8 mouse cellular contexts compared by ENCODE assay signal in the genomic region with DNA sequence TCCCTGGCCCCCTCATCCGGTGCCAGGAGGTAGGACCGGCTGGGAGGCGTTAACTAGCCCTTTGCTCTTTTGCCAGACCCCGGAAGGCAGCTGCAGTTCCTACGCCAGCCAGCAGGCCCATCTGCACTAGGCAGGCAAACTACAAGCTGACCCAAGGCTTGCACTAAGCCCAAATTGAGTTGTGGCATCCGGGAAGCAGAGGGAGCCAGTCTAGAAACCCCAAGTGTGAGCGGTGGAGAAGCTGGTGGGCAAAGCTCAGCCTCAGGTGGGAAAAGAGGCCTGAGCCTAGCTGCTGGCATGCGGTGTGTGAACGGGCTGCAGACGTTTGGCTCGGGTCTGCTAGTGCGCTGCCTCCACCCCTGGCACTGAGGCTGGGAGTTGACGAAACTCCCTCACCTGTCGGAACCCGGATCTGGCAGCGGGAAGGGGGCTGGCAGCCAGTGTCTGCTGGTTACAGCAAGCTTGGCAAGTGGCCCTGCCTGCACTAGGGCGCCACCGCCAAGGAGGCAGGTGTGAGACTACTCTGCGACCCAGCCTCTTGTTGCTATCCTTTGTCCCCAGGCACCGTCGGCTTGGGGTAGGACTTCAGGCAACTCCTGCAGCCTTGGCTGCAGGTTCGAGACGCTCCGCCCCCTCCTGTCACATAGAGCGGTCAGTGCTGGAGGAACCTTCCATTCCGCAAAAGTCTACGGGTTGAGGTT. TPM values are rescaled to one million over a fixed set of nuclear protein-coding genes. Genes with fewer than 3 reads are reported as not detected.
DNase-seq lines count a peak whose midpoint lies in the region; ATAC-seq and TF ChIP-seq lines count a peak whose summit lies in the region.

A gene (plus strand): TSS at position 232 of the 701 bp plus-strand sequence.

- peaks cover 18% of the 10 kb centered on the region for H3K27me3 ChIP-seq in forebrain, postnatal 0 days (ENCODE audit: insufficient read depth, low read length)
- H3K27me3 ChIP-seq in hindbrain, embryonic 11.5 days (ENCODE audit: control insufficient read depth, insufficient read depth, low read length): peaks cover 32% of the 10 kb centered on the region
- H3K27me3 ChIP-seq in megakaryocyte, embryonic 14.5 days (replicated peaks): peaks cover 59% of the 10 kb centered on the region

- no peak within 1 kb of the TSS for H3K27ac ChIP-seq in forebrain, postnatal 0 days (ENCODE audit: low read depth, low read length)
- H3K27ac ChIP-seq in hindbrain, embryonic 11.5 days (ENCODE audit: low read depth, low read length): no peak within 1 kb of the TSS

- H3K36me3 ChIP-seq in forebrain, postnatal 0 days (ENCODE audit: insufficient read depth): no peaks in the 10 kb centered on the region
- no peaks in the 10 kb centered on the region for H3K36me3 ChIP-seq in hindbrain, embryonic 11.5 days (ENCODE audit: control insufficient read depth, insufficient read depth, low read length)
- no peaks in the 10 kb centered on the region for H3K36me3 ChIP-seq in megakaryocyte, embryonic 14.5 days (replicated peaks; ENCODE audit: low read length)

- no peaks in the 10 kb centered on the region for H3K9me3 ChIP-seq in forebrain, postnatal 0 days (ENCODE audit: low read length)
- no peaks in the 10 kb centered on the region for H3K9me3 ChIP-seq in hindbrain, embryonic 11.5 days (ENCODE audit: control insufficient read depth, low read length)
- H3K9me3 ChIP-seq in megakaryocyte, embryonic 14.5 days: no peaks in the 10 kb centered on the region

- WGBS in forebrain, postnatal 0 days: 1% methylated on average over 27 of the region's 27 CpGs
- WGBS in hindbrain, embryonic 11.5 days: 1% methylated on average over 27 of the region's 27 CpGs

- TF ChIP-seq CTCF in forebrain, postnatal 0 days (IDR thresholded peaks at IDR 0.05; ENCODE audit: low read depth): peak; percentile 70

- H3K4me3 ChIP-seq in forebrain, postnatal 0 days (ENCODE audit: low read depth, low read length): peak within 1 kb of the TSS; percentile 37
- H3K4me3 ChIP-seq in hindbrain, embryonic 11.5 days (ENCODE audit: low read depth, low read length): peak within 1 kb of the TSS; percentile 30
- peak within 1 kb of the TSS; percentile 89 for H3K4me3 ChIP-seq in megakaryocyte, embryonic 14.5 days (replicated peaks)

- 0 out of 2 replicates have a peak, but pooled peaks cover 8% of the 10 kb centered on the region for H3K4me1 ChIP-seq in forebrain, postnatal 0 days (ENCODE audit: insufficient read depth)
- H3K4me1 ChIP-seq in hindbrain, embryonic 11.5 days (replicated peaks; ENCODE audit: control insufficient read depth, insufficient read depth, low read length): peaks cover 11% of the 10 kb centered on the region; the same call in 1 of the 2 replicates
- H3K4me1 ChIP-seq in megakaryocyte, embryonic 14.5 days: peaks cover 31% of the 10 kb centered on the region

- peak; percentile 70 for ATAC-seq in forebrain, postnatal 0 days
- peak; percentile 50 for ATAC-seq in hindbrain, embryonic 11.5 days (ENCODE audit: low FRiP score)

- peak within 1 kb of the TSS; percentile 25; the same call in 1 of the 2 replicates for H3K9ac ChIP-seq in forebrain, postnatal 0 days
- peak within 1 kb of the TSS; percentile 12; the same call in 1 of the 2 replicates for H3K9ac ChIP-seq in hindbrain, embryonic 11.5 days (ENCODE audit: low read depth, low read length)

- peak within 1 kb of the TSS; percentile 69 for H3K4me2 ChIP-seq in forebrain, postnatal 0 days (ENCODE audit: low read depth)
- H3K4me2 ChIP-seq in hindbrain, embryonic 11.5 days (replicated peaks; ENCODE audit: low read depth, low read length): peak within 1 kb of the TSS; percentile 63

- peak; percentile 64 for DNase-seq in WW6 (ENCODE audit: low read depth, low spot score)
- DNase-seq in cerebellum, adult 9-10 months: peak; percentile 21
- peak; percentile 54 for DNase-seq in forebrain, postnatal 0 days
- peak; percentile 79 for DNase-seq in hindbrain, embryonic 11.5 days (ENCODE audit: low spot score)
- DNase-seq in layer of hippocampus, postnatal 14 days (ENCODE audit: low spot score in 2 of 2): peak; percentile 20 to 37
- peak; percentile 53 to 62 for DNase-seq in right cerebral cortex, postnatal 10 days (ENCODE audit: low spot score in 2 of 2)
- peak; percentile 53 to 55 for DNase-seq in urinary bladder, postnatal 36 days (ENCODE audit: low spot score in 2 of 2)

RNA-seq across cellular contexts. Expression of the gene that starts here (rescaled TPM):
- 0.46 and 0.62 TPM in 2 replicates for total RNA-seq in forebrain, postnatal 0 days (2014; rRNA removed)
- polyA plus RNA-seq in forebrain, postnatal 0 days (2015; fragmentation: Nextera tagmentation; extraction: Ambion mirVana): 0.42 and 0.56 TPM in 2 replicates
- 0.28 and 1.2 TPM in 2 replicates for polyA plus RNA-seq in hindbrain, embryonic 11.5 days (2014; fragmentation: Nextera tagmentation; extraction: Ambion mirVana)
- 1 to 10 TPM; 1.1 to 1.7 TPM for total RNA-seq in layer of hippocampus, postnatal 14 days (2021)
- not detected in 2 replicates for polyA plus RNA-seq in megakaryocyte, embryonic 14.5 days (2012; ENCODE audit: insufficient read depth, low replicate concordance)

Comparison
In these comparisons a context has a peak if more than half of its experiments do, and no peak if none do; other contexts are left out.
1. Peak in DNase-seq, ATAC-seq, H3K4me3 ChIP-seq, H3K9ac ChIP-seq and H3K4me2 ChIP-seq in forebrain, postnatal 0 days; RNA of the gene not detected or under 1 TPM.
2. DNase-seq: peak in every context shown above with its lines; median percentile 79 in hindbrain, embryonic 11.5 days; 64 in WW6; 58 in right cerebral cortex, postnatal 10 days; 54 in forebrain, postnatal 0 days; 54 in urinary bladder, postnatal 36 days; 28 in layer of hippocampus, postnatal 14 days; 21 in cerebellum, adult 9-10 months.
3. H3K4me3 ChIP-seq: peak in every context shown above with its lines; median percentile 89 in megakaryocyte, embryonic 14.5 days; 37 in forebrain, postnatal 0 days; 30 in hindbrain, embryonic 11.5 days.